Mouse (Mus musculus) liver, embryonic 11.5 days (tissue): ENCODE results near the gene Tfip11. TPM values are rescaled to one million over a fixed set of nuclear protein-coding genes. Genes with fewer than 3 reads are reported as not detected.
A peak's percentile ranks its signal among the peaks of the same experiment; 100 is the strongest.

ENCODE experiments used
- ATAC-seq: fragments of 200-750 bp; cut with Nextera tagmentation; replicated peaks from 2 replicates; pipeline ENCODE4 v1.8.0; 2017; ENCODE audit warnings: moderate number of reproducible peaks, mild to moderate bottlenecking, moderate TSS enrichment, moderate library complexity; ENCODE audit not compliant: low FRiP score
- DNase-seq: peaks from one replicate; pipeline ENCODE4 v3.0.0-alpha.2; 2017; ENCODE audit warnings: low spot score
- H3K27ac ChIP-seq: fragments of 300-500 bp; sonication (generic); 2 replicates; pipeline ENCODE4 v1.5.1; 2014; ENCODE audit warnings: mild to moderate bottlenecking, low read depth, low read length, control low read depth
- H3K27me3 ChIP-seq: fragments of 300-500 bp; sonication (generic); replicated peaks from 2 replicates; pipeline ENCODE4 v1.6.1; 2014; ENCODE audit warnings: low read length, mixed read lengths; ENCODE audit not compliant: control insufficient read depth, insufficient read depth
- H3K36me3 ChIP-seq: fragments of 300-500 bp; sonication (generic); 2 replicates; pipeline ENCODE4 v1.6.1; 2014; ENCODE audit warnings: mild to moderate bottlenecking, low read length, moderate library complexity, mixed read lengths; ENCODE audit not compliant: control insufficient read depth, insufficient read depth
- H3K4me1 ChIP-seq: fragments of 300-500 bp; sonication (generic); replicated peaks from 2 replicates; pipeline ENCODE4 v1.6.1; 2014; ENCODE audit warnings: low read length, mixed read lengths; ENCODE audit not compliant: control insufficient read depth, insufficient read depth
- H3K4me2 ChIP-seq: fragments of 300-500 bp; sonication (generic); 2 replicates; pipeline ENCODE4 v1.6.1; 2014; ENCODE audit warnings: mild to moderate bottlenecking, control low read depth, moderate library complexity
- H3K4me3 ChIP-seq: fragments of 300-500 bp; sonication (generic); 2 replicates; pipeline ENCODE4 v1.5.1; 2014; ENCODE audit warnings: low read depth, low read length, control low read depth
- H3K9ac ChIP-seq: fragments of 300-500 bp; sonication (generic); 2 replicates; pipeline ENCODE4 v1.6.1; 2014; ENCODE audit warnings: low read depth, low read length, control low read depth
- H3K9me3 ChIP-seq: fragments of 300-500 bp; sonication (generic); 2 replicates; pipeline ENCODE4 v1.6.1; 2016; ENCODE audit warnings: low read length, inconsistent platforms, mixed read lengths; ENCODE audit not compliant: control insufficient read depth
- WGBS: fragments of 180-500 bp; shearing (Covaris S2); extraction: QIAGEN DNeasy Blood & Tissue Kit; methylation state at CpG from one replicate; pipeline ENCODE4 v1.1.7; 2014; 5-methylcytosine and 5-hydroxymethylcytosine counted together
- polyA plus RNA-seq: library from polyadenylated mRNA; unstranded; fragments of >200 nt; fragmentation: Nextera tagmentation; extraction: Ambion mirVana; gene quantifications from 2 replicates; pipeline ENCODE4 v1.2.1, GENCODE M21; 2014

Tfip11 gene
- polyA plus RNA-seq, 1 experiment from 2014 or later = 24.5 TPM

GRCm38 (mm10) chr5:112370236-112370813 lies 44.2 kb downstream of the Tfip11 start:
- H3K36me3 ChIP-seq = peaks cover 19% of the 10 kb centered on the region; the same call in 1 of the 2 replicates
- no peak overlapping the region for H3K4me3 ChIP-seq
- H3K27ac ChIP-seq = no peak overlapping the region
- H3K4me1 ChIP-seq = no peaks in the 10 kb centered on the region
- 92% methylated on average over 12 of the region's 12 CpGs for WGBS
- H3K9ac ChIP-seq = no peak overlapping the region
- DNase-seq (no peak), ATAC-seq (no peak)
- H3K27me3 ChIP-seq = no peaks in the 10 kb centered on the region
- H3K4me2 ChIP-seq = no peak overlapping the region
- H3K9me3 ChIP-seq = no peaks in the 10 kb centered on the region

GRCm38 (mm10) chr5:112371933-112372332 lies 45.8 kb downstream of the Tfip11 start:
- Histone ChIP-seq H3K27ac (no peak overlapping the region), H3K4me1 (peaks cover 5% of the 10 kb centered on the region; the same call in 1 of the 2 replicates), H3K4me2 (no peak overlapping the region), H3K4me3 (no peak overlapping the region), H3K36me3 (peaks cover 19% of the 10 kb centered on the region; the same call in 1 of the 2 replicates), H3K27me3 (no peaks in the 10 kb centered on the region), H3K9ac (no peak overlapping the region), H3K9me3 (no peaks in the 10 kb centered on the region)
- DNase-seq (no peak), ATAC-seq (no peak)
- WGBS = 84% methylated on average over 7 of the region's 7 CpGs

GRCm38 (mm10) chr5:112376111-112376510 lies 50.0 kb downstream of the Tfip11 start:
- Histone ChIP-seq H3K9me3 (no peaks in the 10 kb centered on the region), H3K27ac (no peak overlapping the region), H3K4me1 (peaks cover 5% of the 10 kb centered on the region; the same call in 1 of the 2 replicates), H3K27me3 (no peaks in the 10 kb centered on the region), H3K4me3 (no peak overlapping the region), H3K9ac (no peak overlapping the region), H3K4me2 (no peak overlapping the region), H3K36me3 (peaks cover 15% of the 10 kb centered on the region; the same call in 1 of the 2 replicates)
- DNase-seq (no peak), ATAC-seq (peak; percentile 56)
- 80% methylated on average over 4 of the region's 4 CpGs for WGBS

GRCm38 (mm10) chr5:112377380-112377779 lies 51.2 kb downstream of the Tfip11 start:
- no peak for ATAC-seq
- H3K9ac ChIP-seq = no peak overlapping the region
- no peak overlapping the region for H3K4me2 ChIP-seq
- 100% methylated on average over 1 of the region's 1 CpGs for WGBS
- H3K27ac ChIP-seq = no peak overlapping the region
- H3K36me3 ChIP-seq = peaks cover 14% of the 10 kb centered on the region; the same call in 1 of the 2 replicates
- DNase-seq = no peak
- peaks cover 5% of the 10 kb centered on the region; the same call in 1 of the 2 replicates for H3K4me1 ChIP-seq
- H3K4me3 ChIP-seq = no peak overlapping the region
- no peaks in the 10 kb centered on the region for H3K9me3 ChIP-seq
- H3K27me3 ChIP-seq = no peaks in the 10 kb centered on the region

DNA sequence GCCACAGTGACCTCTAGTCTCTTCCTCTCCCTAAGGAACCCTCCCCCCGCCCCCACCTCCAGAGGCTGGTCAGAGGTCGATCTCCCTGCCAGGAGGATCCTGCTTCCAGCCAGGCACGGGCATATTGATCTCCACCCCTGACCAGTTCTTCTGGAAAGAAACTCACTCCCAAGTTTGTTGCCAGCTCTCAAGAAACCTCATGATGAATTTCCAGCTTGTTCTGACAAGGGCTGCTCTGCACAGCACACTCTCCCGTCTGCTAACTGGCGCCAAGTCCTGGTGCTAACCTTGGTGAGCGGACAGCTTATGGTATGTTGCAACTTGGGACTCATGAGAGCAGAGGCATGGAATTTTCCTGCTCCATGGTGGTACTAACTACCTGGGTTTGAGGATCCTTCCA lies 52.6 kb downstream of the Tfip11 start:
- Histone ChIP-seq H3K4me2 (no peak overlapping the region), H3K27me3 (no peaks in the 10 kb centered on the region), H3K9ac (no peak overlapping the region), H3K4me1 (peaks cover 5% of the 10 kb centered on the region), H3K27ac (no peak overlapping the region), H3K36me3 (peaks cover 11% of the 10 kb centered on the region; the same call in 1 of the 2 replicates), H3K9me3 (no peaks in the 10 kb centered on the region), H3K4me3 (no peak overlapping the region)
- no peak for DNase-seq
- 75% methylated on average over 6 of the region's 6 CpGs for WGBS
- ATAC-seq = no peak

DNA sequence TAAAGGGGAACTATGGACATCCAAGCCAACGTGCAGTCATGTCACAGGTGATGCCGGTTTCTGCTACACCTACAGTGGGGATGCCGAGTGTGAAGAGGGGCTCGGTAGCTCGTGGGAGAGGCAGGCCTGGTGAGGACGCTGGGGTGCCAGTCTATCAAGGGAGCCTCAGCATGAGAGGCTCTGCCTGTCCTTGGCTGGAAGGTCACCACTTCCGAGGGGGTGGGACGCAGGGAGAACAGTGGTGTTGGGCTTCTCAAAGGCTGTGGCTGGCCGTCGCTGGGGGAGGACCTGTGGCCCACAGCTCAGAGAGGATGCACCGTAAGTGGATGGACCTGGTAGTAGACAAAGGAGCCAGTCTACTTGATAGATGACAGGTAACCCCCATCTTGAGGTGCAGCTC lies 55.0 kb downstream of the Tfip11 start:
- Histone ChIP-seq H3K36me3 (peaks cover 6% of the 10 kb centered on the region; the same call in 1 of the 2 replicates), H3K4me3 (no peak overlapping the region), H3K9me3 (no peaks in the 10 kb centered on the region), H3K27me3 (no peaks in the 10 kb centered on the region), H3K4me1 (peaks cover 12% of the 10 kb centered on the region), H3K9ac (no peak overlapping the region), H3K4me2 (no peak overlapping the region), H3K27ac (no peak overlapping the region)
- DNase-seq = no peak
- no peak for ATAC-seq
- 76% methylated on average over 11 of the region's 11 CpGs for WGBS

DNA sequence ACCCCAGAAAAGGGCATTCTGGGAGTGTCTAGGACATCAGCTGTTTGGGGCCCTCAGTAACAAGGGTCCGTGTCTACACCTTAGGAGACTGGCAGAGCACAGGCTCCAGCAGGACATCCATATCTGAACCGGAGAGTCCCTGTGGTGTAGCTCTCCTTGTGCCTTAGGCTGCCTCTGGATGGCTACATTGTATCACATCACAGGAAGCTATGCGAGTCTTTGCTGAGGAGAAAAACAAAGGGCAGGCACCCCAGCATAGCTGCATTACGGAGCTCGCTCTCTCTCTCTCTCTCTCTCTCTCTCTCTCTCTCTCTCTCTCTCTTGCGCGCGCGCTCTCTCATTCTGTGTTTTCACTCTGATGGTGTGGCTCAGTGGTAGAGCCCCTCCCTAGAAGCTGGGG lies 55.9 kb downstream of the Tfip11 start:
- 79% methylated on average over 9 of the region's 9 CpGs for WGBS
- DNase-seq = no peak

DNA sequence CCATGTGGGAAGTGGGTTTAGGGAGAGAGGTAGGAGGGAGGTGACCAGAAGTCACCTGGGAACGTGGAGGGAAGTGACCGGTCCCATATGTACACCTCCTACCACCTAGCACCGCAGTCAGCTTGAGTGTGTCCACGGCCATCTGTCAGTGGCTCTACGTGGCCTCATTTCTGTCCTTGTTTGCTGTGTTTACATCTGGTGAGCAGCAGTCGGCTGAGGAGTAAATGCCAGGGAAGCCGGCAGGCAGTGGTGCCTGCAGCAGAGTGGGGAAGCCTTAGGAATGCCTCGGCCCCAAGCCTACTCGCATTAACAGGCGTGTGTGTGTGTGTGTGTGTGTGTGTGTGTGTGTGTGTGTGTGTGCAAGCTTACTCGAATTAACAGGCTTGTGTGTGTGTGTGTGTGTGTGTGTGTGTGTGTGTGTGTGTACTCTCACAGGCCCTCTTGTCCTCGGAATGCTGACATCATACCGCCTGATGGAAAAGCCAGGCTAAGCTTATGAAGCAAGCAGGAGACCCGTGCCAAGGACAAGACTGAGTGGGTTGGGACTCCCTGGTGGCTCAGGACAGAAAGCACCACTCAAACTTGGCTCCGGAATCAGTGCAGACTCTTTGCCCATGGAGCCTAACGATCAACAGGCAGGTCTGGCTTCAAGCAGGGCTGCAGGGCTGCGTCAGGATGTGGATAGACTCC lies 56.6 kb downstream of the Tfip11 start:
- WGBS = 63% methylated on average over 17 of the region's 17 CpGs
- Histone ChIP-seq H3K27ac (no peak overlapping the region), H3K9me3 (no peaks in the 10 kb centered on the region), H3K4me2 (no peak overlapping the region), H3K4me1 (peaks cover 11% of the 10 kb centered on the region), H3K27me3 (no peaks in the 10 kb centered on the region), H3K9ac (no peak overlapping the region), H3K4me3 (no peak overlapping the region), H3K36me3 (peaks cover 6% of the 10 kb centered on the region; the same call in 1 of the 2 replicates)
- ATAC-seq = no peak
- no peak for DNase-seq

More for the DNA sequence above, 55.9 kb downstream of the Tfip11 start:
- Histone ChIP-seq H3K27me3 (no peaks in the 10 kb centered on the region), H3K27ac (no peak overlapping the region), H3K36me3 (peaks cover 6% of the 10 kb centered on the region; the same call in 1 of the 2 replicates), H3K9ac (no peak overlapping the region), H3K9me3 (no peaks in the 10 kb centered on the region), H3K4me3 (no peak overlapping the region), H3K4me1 (peaks cover 11% of the 10 kb centered on the region), H3K4me2 (no peak overlapping the region)
- no peak for ATAC-seq
